Mouse (Mus musculus) lung, postnatal 0 days (tissue): Measurements from ENCODE around the gene Notch4.

Experiments used
- CTCF ChIP-seq: IDR thresholded peaks from 2 replicates; pipeline ENCODE4 v1.5.1; 2016; ENCODE audit warnings: antibody characterized with exemption, mild to moderate bottlenecking
- EP300 ChIP-seq: IDR thresholded peaks from 2 replicates; pipeline ENCODE4 v1.6.1; 2016; ENCODE audit warnings: antibody characterized with exemption, mild to moderate bottlenecking, control low read depth

DNA sequence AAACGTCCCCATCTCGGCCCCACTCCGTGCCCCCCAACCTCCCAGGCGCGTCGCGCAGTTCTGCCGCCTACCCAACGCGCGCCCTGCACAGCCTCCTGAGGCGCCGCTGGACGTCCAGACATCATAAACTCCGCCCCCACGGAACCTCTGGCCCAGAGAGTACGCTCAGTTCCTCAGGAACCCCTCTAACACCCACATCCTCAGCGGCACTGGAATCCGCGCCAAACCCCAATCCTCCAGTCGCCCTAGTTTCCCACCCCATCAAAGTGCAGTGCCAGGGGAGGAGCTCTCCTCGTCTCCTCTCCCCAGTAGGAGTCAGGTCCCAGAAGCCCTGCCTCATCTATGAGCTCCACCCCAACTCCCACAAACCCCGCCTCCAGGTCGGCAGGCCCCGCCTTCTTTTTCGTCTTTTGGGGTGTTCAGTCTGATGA lies 68.2 kb downstream of the Notch4 start:
- TF ChIP-seq CTCF: no peak
- no peak for TF ChIP-seq EP300
